Mouse (Mus musculus) stomach, postnatal 0 days (tissue): ENCODE data around the gene Tenm2. TPM values are rescaled to one million over a fixed set of nuclear protein-coding genes. Genes with fewer than 3 reads are reported as not detected.

Experiments
- ATAC-seq: fragments of 200-750 bp; cut with Nextera tagmentation; 2 replicates; pipeline ENCODE4 v1.8.0; 2017; ENCODE audit not compliant: low FRiP score, low TSS enrichment
- DNase-seq: peaks from one replicate; pipeline ENCODE4 v3.0.0-alpha.2; 2016; ENCODE audit warnings: low spot score
- H3K27ac ChIP-seq: fragments of 300-500 bp; sonication (generic); replicated peaks from 2 replicates; pipeline ENCODE4 v1.5.1; 2014; ENCODE audit warnings: mild to moderate bottlenecking, control low read depth
- H3K27me3 ChIP-seq: fragments of 300-500 bp; sonication (generic); 2 replicates; pipeline ENCODE4 v1.6.1; 2014; ENCODE audit warnings: low read length; ENCODE audit not compliant: control insufficient read depth, insufficient read depth
- H3K36me3 ChIP-seq: fragments of 300-500 bp; sonication (generic); 2 replicates; pipeline ENCODE4 v1.6.1; 2014; ENCODE audit warnings: low read length, mixed read lengths; ENCODE audit not compliant: control insufficient read depth, insufficient read depth
- H3K4me1 ChIP-seq: fragments of 300-500 bp; sonication (generic); replicated peaks from 2 replicates; pipeline ENCODE4 v1.6.1; 2014; ENCODE audit warnings: antibody characterized with exemption; ENCODE audit not compliant: control insufficient read depth, insufficient read depth
- H3K4me2 ChIP-seq: fragments of 300-500 bp; sonication (generic); replicated peaks from 2 replicates; pipeline ENCODE4 v1.6.1; 2014; ENCODE audit warnings: low read depth, mild to moderate bottlenecking, control low read depth, moderate library complexity
- H3K4me3 ChIP-seq: fragments of 300-500 bp; sonication (generic); 2 replicates; pipeline ENCODE4 v1.5.1; 2014; ENCODE audit warnings: low read depth, low read length, control low read depth
- H3K9ac ChIP-seq: fragments of 300-500 bp; sonication (generic); 2 replicates; pipeline ENCODE4 v1.6.1; 2014; ENCODE audit warnings: mild to moderate bottlenecking, low read length, control low read depth, mixed read lengths
- H3K9me3 ChIP-seq: fragments of 300-500 bp; sonication (generic); 2 replicates; pipeline ENCODE4 v1.6.1; 2016; ENCODE audit warnings: low read length; ENCODE audit not compliant: control insufficient read depth
- CTCF ChIP-seq: IDR thresholded peaks from 2 replicates; pipeline ENCODE4 v1.5.1; 2016; ENCODE audit warnings: antibody characterized with exemption, low read depth, mild to moderate bottlenecking, moderate library complexity
- EP300 ChIP-seq: optimal IDR thresholded peaks from 2 replicates; pipeline ENCODE3; 2016; ENCODE audit warnings: antibody characterized with exemption
- WGBS: fragments of 180-500 bp; shearing (Covaris S2); extraction: QIAGEN DNeasy Blood & Tissue Kit; methylation state at CpG from one replicate; pipeline ENCODE4 v1.1.7; 2014; 5-methylcytosine and 5-hydroxymethylcytosine counted together
- polyA plus RNA-seq: library from polyadenylated mRNA; unstranded; fragments of >200 nt; fragmentation: Nextera tagmentation; extraction: Ambion mirVana; gene quantifications from 2 replicates; pipeline ENCODE4 v1.2.1, GENCODE M21; 2015

The Tenm2 gene
- polyA plus RNA-seq, 1 experiment from 2014 or later: 3.6 TPM

DNA sequence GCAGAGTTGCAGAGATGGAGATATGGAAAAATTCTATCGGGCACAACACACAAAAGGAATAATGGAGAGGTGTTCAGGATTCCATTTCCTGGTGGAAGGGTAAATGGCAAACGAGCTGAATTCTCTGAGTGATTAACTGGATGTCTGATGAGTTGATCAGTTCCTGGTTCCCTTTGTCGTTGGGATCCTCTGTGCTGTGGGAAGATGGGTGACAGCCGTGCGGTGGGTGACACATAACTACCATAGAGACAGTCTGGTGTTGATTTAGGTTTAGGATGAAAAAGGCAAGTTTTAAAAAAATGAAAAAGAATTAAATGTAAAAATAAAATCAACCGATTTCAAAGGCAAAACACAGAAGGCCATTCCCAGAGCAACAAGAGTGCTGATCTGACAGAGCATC is 316.5 kb downstream of the Tenm2 start:
- WGBS: 87% methylated on average over 6 of the region's 6 CpGs
- Histone ChIP-seq H3K4me3 (no peak overlapping the region), H3K9ac (no peak overlapping the region), H3K9me3 (no peaks in the 10 kb centered on the region), H3K4me2 (no peak overlapping the region), H3K27me3 (no peaks in the 10 kb centered on the region), H3K36me3 (no peaks in the 10 kb centered on the region), H3K27ac (no peak overlapping the region), H3K4me1 (no peaks in the 10 kb centered on the region)
- ATAC-seq: no peak
- TF ChIP-seq CTCF (no peak), EP300 (no peak)
- DNase-seq: no peak

DNA sequence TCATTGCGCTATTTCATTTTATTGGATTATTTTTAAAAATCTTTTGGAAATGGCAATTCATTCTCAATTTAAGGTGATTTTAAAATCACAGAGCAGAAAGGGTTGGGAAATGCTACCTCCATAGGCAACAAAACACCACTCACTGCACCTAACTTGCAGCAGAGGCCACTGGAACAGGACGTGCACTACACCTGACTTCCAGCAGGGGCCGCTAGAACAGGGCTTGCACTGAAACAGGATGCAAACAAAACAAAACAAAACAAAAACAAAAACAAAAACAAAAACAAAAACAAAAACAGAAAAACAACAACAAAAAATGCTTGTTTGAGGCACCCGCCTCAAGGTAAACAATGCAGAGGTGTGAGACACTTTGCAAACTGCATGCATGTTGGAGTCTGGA is 324.4 kb downstream of the Tenm2 start:
- no peak overlapping the region for H3K27ac ChIP-seq
- no peak overlapping the region for H3K4me3 ChIP-seq
- H3K4me1 ChIP-seq: no peaks in the 10 kb centered on the region
- TF ChIP-seq EP300 (no peak), CTCF (peak; percentile 63)
- ATAC-seq (no peak), DNase-seq (peak; percentile 15)
- no peaks in the 10 kb centered on the region for H3K9me3 ChIP-seq
- no peak overlapping the region for H3K9ac ChIP-seq
- H3K36me3 ChIP-seq: no peaks in the 10 kb centered on the region
- no peaks in the 10 kb centered on the region for H3K27me3 ChIP-seq
- H3K4me2 ChIP-seq: no peak overlapping the region
- 78% methylated on average over 4 of the region's 4 CpGs for WGBS

- WGBS: 80% methylated on average over 1 of the region's 1 CpGs
Observed at GRCm38 (mm10) chr11:36909036-36909435, 326.7 kb downstream of the Tenm2 start.

DNA sequence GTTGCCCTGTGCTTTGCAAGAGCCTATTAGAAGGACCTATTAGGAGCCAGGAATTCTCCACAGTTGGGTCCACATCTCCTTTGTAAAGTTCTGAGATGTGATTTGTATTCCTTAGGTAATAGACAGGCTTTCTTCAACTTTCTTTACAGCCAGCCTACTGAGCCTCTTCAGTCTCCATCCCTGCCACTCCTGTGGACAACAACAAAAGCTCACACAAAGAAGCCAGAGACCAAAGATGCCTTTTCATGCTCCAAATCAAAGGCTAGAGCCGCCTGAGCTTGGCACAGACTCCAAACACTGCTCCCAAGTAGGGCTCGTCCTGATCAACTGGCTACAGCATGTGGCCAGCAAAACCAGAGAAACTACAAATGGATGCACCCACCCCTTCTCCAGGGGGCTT is 333.5 kb downstream of the Tenm2 start:
- no peak overlapping the region for H3K9ac ChIP-seq
- DNase-seq (no peak), ATAC-seq (no peak)
- H3K4me3 ChIP-seq: no peak overlapping the region
- no peaks in the 10 kb centered on the region for H3K27me3 ChIP-seq
- H3K36me3 ChIP-seq: no peaks in the 10 kb centered on the region
- H3K4me1 ChIP-seq: no peaks in the 10 kb centered on the region
- no peak for TF ChIP-seq CTCF
- WGBS: 42% methylated on average over 2 of the region's 2 CpGs
- no peaks in the 10 kb centered on the region for H3K9me3 ChIP-seq
- no peak overlapping the region for H3K27ac ChIP-seq
- no peak overlapping the region for H3K4me2 ChIP-seq

More at GRCm38 (mm10) chr11:36909036-36909435, 326.7 kb downstream of the Tenm2 start:
- H3K9me3 ChIP-seq: no peaks in the 10 kb centered on the region
- H3K4me3 ChIP-seq: no peak overlapping the region
- no peak for ATAC-seq
- TF ChIP-seq CTCF: no peak
- TF ChIP-seq EP300: no peak
- H3K9ac ChIP-seq: no peak overlapping the region
- no peaks in the 10 kb centered on the region for H3K4me1 ChIP-seq
- no peak overlapping the region for H3K27ac ChIP-seq
- no peak overlapping the region for H3K4me2 ChIP-seq
- H3K27me3 ChIP-seq: no peaks in the 10 kb centered on the region
- H3K36me3 ChIP-seq: no peaks in the 10 kb centered on the region
- DNase-seq: no peak

GRCm38 (mm10) chr11:36893061-36893460 is 342.7 kb downstream of the Tenm2 start:
- Histone ChIP-seq H3K27ac (no peak overlapping the region), H3K4me2 (no peak overlapping the region), H3K36me3 (no peaks in the 10 kb centered on the region), H3K4me1 (no peaks in the 10 kb centered on the region), H3K4me3 (no peak overlapping the region), H3K27me3 (no peaks in the 10 kb centered on the region), H3K9me3 (no peaks in the 10 kb centered on the region), H3K9ac (no peak overlapping the region)
- ATAC-seq (no peak), DNase-seq (no peak)
- TF ChIP-seq CTCF (no peak), EP300 (no peak)
- 42% methylated on average over 3 of the region's 3 CpGs for WGBS

DNA sequence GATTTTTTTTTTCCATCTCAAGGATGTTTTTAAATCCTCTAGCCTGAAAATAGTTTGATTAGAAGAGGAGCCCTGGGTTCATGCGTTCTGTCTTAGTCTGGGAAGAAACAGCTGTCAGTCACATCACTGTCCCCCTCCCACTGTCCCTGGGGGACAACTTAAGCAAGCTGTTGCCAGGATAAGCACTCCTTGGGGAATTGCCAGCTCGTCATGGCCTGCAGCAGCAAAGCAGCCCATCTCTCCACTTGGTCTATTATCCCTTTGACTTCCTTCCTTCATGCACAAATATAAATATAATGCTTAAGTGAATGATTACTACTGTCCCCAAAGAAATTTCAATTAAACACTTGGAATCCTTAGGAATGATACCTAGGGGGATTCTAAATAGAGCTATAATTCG is 344.7 kb downstream of the Tenm2 start:
- ATAC-seq (no peak), DNase-seq (no peak)
- Histone ChIP-seq H3K9ac (no peak overlapping the region), H3K36me3 (no peaks in the 10 kb centered on the region), H3K4me2 (no peak overlapping the region), H3K9me3 (no peaks in the 10 kb centered on the region), H3K4me3 (no peak overlapping the region), H3K4me1 (no peaks in the 10 kb centered on the region), H3K27me3 (no peaks in the 10 kb centered on the region), H3K27ac (no peak overlapping the region)
- no peak for TF ChIP-seq EP300
- WGBS: 55% methylated on average over 3 of the region's 3 CpGs
